Comparison of ENCODE assay signal across 21 mouse cellular contexts in the genomic region with DNA sequence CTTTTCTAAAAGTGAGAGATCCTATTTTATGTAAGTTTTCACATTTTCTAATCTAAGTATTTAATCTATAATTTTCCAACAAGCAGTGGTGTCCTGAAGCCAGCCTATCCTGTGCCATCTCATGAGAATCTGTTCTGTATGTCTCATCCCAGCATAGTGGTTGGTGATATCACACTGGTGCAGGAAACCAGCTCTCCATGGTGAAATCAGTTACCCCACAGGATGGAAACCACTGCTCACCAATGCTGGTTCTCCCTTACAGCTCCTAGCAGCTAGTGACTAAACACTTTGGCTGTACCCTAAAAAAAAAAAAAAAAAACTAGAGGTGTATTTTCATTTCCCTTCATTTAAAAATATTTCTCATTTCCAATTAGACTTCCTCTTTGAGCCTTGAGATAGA. TPM values are rescaled to one million over a fixed set of nuclear protein-coding genes. Genes with fewer than 3 reads are reported as not detected.
"Had no signal": no experiment of that assay in that cellular context is flagged by ENCODE, and none has a peak within 500 bp of the region (broad histone marks: within the 10 kb centered on the region; RNA-seq: fewer than 3 reads in every experiment).

No protein-coding gene starts in this region.

- H3K9ac ChIP-seq: limb, embryonic 12.5 days; limb, embryonic 15.5 days; liver, embryonic 14.5 days; liver, postnatal 0 days; lung, embryonic 14.5 days; midbrain, embryonic 12.5 days; midbrain, embryonic 15.5 days; neural tube, embryonic 13.5 days; stomach, embryonic 15.5 days had no signal

- H3K4me3 ChIP-seq: limb, embryonic 12.5 days; limb, embryonic 15.5 days; midbrain, embryonic 12.5 days; midbrain, embryonic 15.5 days; myocyte; neural tube, embryonic 13.5 days; stomach, embryonic 15.5 days had no signal

- H3K4me1 ChIP-seq: limb, embryonic 12.5 days; limb, embryonic 15.5 days; midbrain, embryonic 12.5 days; midbrain, embryonic 15.5 days; neural tube, embryonic 13.5 days; stomach, embryonic 15.5 days had no signal

- DNase-seq: kidney, postnatal 14 days; left cerebral cortex, postnatal 4 days; liver, postnatal 0 days; lung, embryonic 14.5 days; retina, postnatal 1 day; right cerebral cortex, postnatal 25 days; spleen, adult 18-20 months; thymus, postnatal 36 days had no signal

- H3K9me3 ChIP-seq: limb, embryonic 12.5 days; limb, embryonic 15.5 days; midbrain, embryonic 12.5 days; midbrain, embryonic 15.5 days; neural tube, embryonic 13.5 days; stomach, embryonic 15.5 days had no signal

- H3K4me2 ChIP-seq: limb, embryonic 12.5 days; limb, embryonic 15.5 days; liver, embryonic 11.5 days; lung, embryonic 14.5 days; midbrain, embryonic 12.5 days; midbrain, embryonic 15.5 days; neural tube, embryonic 13.5 days; stomach, embryonic 15.5 days had no signal

- ATAC-seq: liver, postnatal 0 days; lung, postnatal 0 days; midbrain, embryonic 15.5 days had no signal

- H3K27me3 ChIP-seq: limb, embryonic 15.5 days; midbrain, embryonic 12.5 days; midbrain, embryonic 15.5 days; stomach, embryonic 15.5 days had no signal

- H3K27ac ChIP-seq: limb, embryonic 12.5 days; limb, embryonic 15.5 days; liver, embryonic 14.5 days; midbrain, embryonic 12.5 days; midbrain, embryonic 15.5 days; neural tube, embryonic 13.5 days; stomach, embryonic 15.5 days had no signal

- H3K36me3 ChIP-seq: limb, embryonic 12.5 days; limb, embryonic 15.5 days; midbrain, embryonic 12.5 days; midbrain, embryonic 15.5 days; neural tube, embryonic 13.5 days; stomach, embryonic 15.5 days had no signal

RNA-seq across cellular contexts. Expression of a gene that starts 20.6 kb away (rescaled TPM):
- total RNA-seq: layer of hippocampus, postnatal 14 days; left cerebral cortex, postnatal 14 days; left cerebral cortex, postnatal 4 days had no signal
- polyA plus RNA-seq: myocyte; neural tube, embryonic 13.5 days had no signal

RNA-seq across cellular contexts. Expression of a gene that starts 50.0 kb away (rescaled TPM):
- total RNA-seq: layer of hippocampus, adult 18-20 months; layer of hippocampus, postnatal 14 days had no signal
- polyA plus RNA-seq: limb, embryonic 12.5 days; liver, embryonic 11.5 days; liver, postnatal 0 days; lung, embryonic 14.5 days; midbrain, embryonic 12.5 days; myocyte; neural tube, embryonic 13.5 days; stomach, embryonic 15.5 days had no signal
